Mouse (Mus musculus): ENCODE results near the gene Wdr34. TPM values are rescaled to one million over a fixed set of nuclear protein-coding genes. Genes with fewer than 3 reads are reported as not detected.
A peak's percentile ranks its signal among the peaks of the same experiment; 100 is the strongest.

Gene Wdr34
- polyA plus RNA-seq (2016; fragmentation: Nextera tagmentation; extraction: Ambion mirVana): 13.2 and 15.4 TPM in 2 replicates

DNA sequence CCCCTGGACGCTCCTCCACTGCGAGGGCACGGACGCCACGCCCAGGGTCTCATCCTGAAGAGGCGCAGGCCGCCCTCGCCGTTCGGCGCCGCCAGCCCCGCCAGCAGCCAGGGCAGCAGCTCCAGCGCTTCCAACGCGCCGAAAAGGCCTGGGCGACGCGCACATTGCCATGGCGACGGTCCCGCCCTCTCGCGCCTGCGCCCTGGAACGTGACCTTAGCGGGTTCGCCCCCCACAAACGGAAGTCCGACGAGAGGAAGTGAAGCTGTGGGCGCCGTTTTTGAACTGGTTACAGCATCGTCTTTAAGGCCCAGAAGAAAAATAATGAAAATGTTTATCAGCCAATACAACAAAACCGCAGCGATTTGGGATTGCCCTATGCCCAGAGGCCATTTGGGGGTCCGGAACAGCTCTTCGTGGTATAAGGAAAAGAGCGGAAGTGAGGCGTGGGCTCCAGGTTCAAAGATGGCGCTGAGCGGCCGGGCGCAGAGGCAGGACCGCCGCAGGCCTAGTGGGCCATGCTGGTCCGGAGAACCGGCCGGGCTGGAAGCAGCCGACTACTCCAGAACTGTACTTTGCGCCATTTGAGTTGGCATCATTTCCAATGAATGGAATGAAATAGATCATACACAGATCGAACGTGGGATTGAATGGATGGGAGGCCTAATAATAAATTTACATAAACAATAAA is at the start of gene Wdr34:
Wdr34 (minus strand) TSS at position 183 of the 690 bp plus-strand sequence.
- Histone ChIP-seq H3K9me3 (replicated peaks) (no peaks in the 10 kb centered on the region), H3K27me3 (replicated peaks) (no peaks in the 10 kb centered on the region), H3K4me3 (peak within 1 kb of the TSS; percentile 65), H3K9ac (peak within 1 kb of the TSS; percentile 72), H3K4me2 (peak within 1 kb of the TSS; percentile 76), H3K36me3 (peaks cover 3% of the 10 kb centered on the region; the same call in 1 of the 2 replicates), H3K27ac (peak within 1 kb of the TSS; percentile 86), H3K4me1 (peaks cover 26% of the 10 kb centered on the region)
- under 1% methylated on average over 54 of the region's 54 CpGs for WGBS (ENCODE audit: insufficient replicate concordance)
- peak; percentile 96 for ATAC-seq

DNA sequence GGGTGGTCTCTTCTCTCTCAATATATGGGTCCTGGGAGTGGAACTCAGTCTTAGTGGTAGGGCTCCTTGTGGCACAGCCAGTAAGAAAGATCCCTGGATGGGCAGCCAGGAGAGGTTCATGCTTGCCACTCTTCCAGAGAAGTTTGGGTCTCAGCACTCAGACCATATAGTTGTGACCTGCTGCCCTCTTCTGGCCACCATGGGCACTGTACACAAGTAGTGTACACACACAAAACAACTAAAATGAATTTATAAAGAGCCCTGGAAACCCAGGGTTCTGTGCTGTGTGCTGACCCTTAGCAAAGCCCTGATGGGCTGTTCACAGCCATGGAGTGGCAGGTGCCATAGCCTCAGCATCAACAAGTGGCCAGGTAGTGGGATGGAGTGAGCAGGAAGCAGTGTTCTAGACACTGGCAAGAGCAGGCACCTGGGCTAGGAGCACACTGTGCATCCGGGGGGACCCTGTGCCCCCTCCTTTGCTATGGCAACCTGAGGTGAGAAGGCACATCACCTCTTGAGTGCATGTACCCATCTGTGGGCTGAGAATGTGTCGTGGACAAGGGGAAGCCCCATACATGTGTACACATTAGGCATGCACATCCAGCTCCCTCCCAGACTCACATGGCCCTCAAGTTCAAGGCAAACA is 47.3 kb upstream of the Wdr34 start:
- no peak overlapping the region for H3K9ac ChIP-seq
- no peak overlapping the region for H3K27ac ChIP-seq
- H3K4me2 ChIP-seq: no peak overlapping the region
- H3K4me1 ChIP-seq: peaks cover 48% of the 10 kb centered on the region
- no peaks in the 10 kb centered on the region for H3K27me3 ChIP-seq (replicated peaks)
- no peak for ATAC-seq
- H3K9me3 ChIP-seq (replicated peaks): no peaks in the 10 kb centered on the region
- H3K4me3 ChIP-seq: no peak overlapping the region
- WGBS (ENCODE audit: insufficient replicate concordance): 60% methylated on average over 2 of the region's 2 CpGs
- H3K36me3 ChIP-seq: peaks cover 34% of the 10 kb centered on the region

GRCm38 (mm10) chr2:30094208-30094588 is 45.5 kb upstream of the Wdr34 start:
- Histone ChIP-seq H3K4me1 (peaks cover 37% of the 10 kb centered on the region), H3K36me3 (peaks cover 43% of the 10 kb centered on the region), H3K27me3 (replicated peaks) (no peaks in the 10 kb centered on the region), H3K9ac (peak overlapping the region; percentile 75), H3K4me2 (peak overlapping the region; percentile 90), H3K4me3 (peak overlapping the region; percentile 77), H3K27ac (peak overlapping the region; percentile 76), H3K9me3 (replicated peaks) (no peaks in the 10 kb centered on the region)
- no peak for ATAC-seq
- WGBS (ENCODE audit: insufficient replicate concordance): 2% methylated on average over 13 of the region's 13 CpGs

GRCm38 (mm10) chr2:30093471-30094207 is 45.0 kb upstream of the Wdr34 start, which contains the start of gene Zdhhc12:
TSS of gene Zdhhc12 (minus strand) at chr2:30093648.
- WGBS (ENCODE audit: insufficient replicate concordance): under 1% methylated on average over 44 of the region's 51 CpGs
- peak; percentile 98 for ATAC-seq

DNA sequence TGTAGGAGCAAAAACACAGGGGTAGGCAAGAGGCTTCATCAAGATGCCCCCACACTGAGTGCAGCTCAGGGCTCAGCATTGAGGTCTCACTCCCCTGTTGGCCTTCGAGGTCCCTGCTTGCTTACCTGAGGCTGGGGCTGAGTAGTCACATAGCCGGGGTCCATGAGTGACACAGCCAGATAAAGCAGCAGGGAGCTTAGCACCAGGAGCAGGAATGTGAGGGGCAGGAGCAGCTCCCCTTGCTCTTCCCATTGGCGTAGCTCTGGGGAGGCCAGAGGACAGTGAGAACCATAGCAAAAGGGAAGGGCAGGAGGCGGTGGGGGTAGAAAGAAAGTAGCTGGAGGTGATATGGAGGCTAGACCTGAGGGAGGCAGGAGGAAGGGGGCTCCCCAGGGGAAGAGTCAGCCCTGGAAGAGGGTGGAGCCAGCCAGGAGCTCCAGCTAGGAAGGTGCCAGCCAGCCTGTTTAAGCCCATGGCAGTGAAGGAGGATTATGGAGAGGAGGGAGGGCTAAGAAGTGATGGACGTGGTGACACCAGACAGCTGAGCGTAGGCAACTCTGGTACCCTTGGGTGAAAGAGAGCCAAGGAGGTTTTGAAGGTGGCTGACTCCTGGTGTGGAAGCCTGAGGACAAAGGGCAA is 43.7 kb upstream of the Wdr34 start:
- Histone ChIP-seq H3K4me2 (peak overlapping the region; percentile 90), H3K4me3 (peak overlapping the region; percentile 77), H3K9me3 (replicated peaks) (no peaks in the 10 kb centered on the region), H3K9ac (peak overlapping the region; percentile 87), H3K27me3 (replicated peaks) (no peaks in the 10 kb centered on the region), H3K27ac (peak overlapping the region; percentile 78), H3K4me1 (peaks cover 30% of the 10 kb centered on the region), H3K36me3 (peaks cover 33% of the 10 kb centered on the region)
- 48% methylated on average over 6 of the region's 6 CpGs for WGBS (ENCODE audit: insufficient replicate concordance)
- no peak for ATAC-seq

More at GRCm38 (mm10) chr2:30093471-30094207, 45.0 kb upstream of the Wdr34 start, which contains the start of gene Zdhhc12:
- Histone ChIP-seq H3K4me3 (peak within 1 kb of the TSS; percentile 77), H3K4me2 (peak within 1 kb of the TSS; percentile 90), H3K27ac (peak within 1 kb of the TSS; percentile 78), H3K9ac (peak within 1 kb of the TSS; percentile 87), H3K27me3 (replicated peaks) (no peaks in the 10 kb centered on the region), H3K36me3 (peaks cover 39% of the 10 kb centered on the region), H3K9me3 (replicated peaks) (no peaks in the 10 kb centered on the region), H3K4me1 (peaks cover 31% of the 10 kb centered on the region)

- ATAC-seq: no peak
- Histone ChIP-seq H3K36me3 (peaks cover 34% of the 10 kb centered on the region), H3K4me1 (peaks cover 30% of the 10 kb centered on the region), H3K9ac (no peak overlapping the region), H3K27ac (no peak overlapping the region), H3K4me2 (no peak overlapping the region), H3K27me3 (replicated peaks) (no peaks in the 10 kb centered on the region), H3K4me3 (no peak overlapping the region), H3K9me3 (replicated peaks) (no peaks in the 10 kb centered on the region)
- WGBS (ENCODE audit: insufficient replicate concordance): 94% methylated on average over 12 of the region's 12 CpGs
These were observed 42.8 kb upstream of the Wdr34 start for GRCm38 (mm10) chr2:30091521-30091920.

GRCm38 (mm10) chr2:30087310-30087709 is 38.6 kb upstream of the Wdr34 start:
- Histone ChIP-seq H3K4me1 (peaks cover 18% of the 10 kb centered on the region), H3K4me2 (no peak overlapping the region), H3K9me3 (replicated peaks) (no peaks in the 10 kb centered on the region), H3K36me3 (peaks cover 29% of the 10 kb centered on the region), H3K9ac (no peak overlapping the region), H3K27me3 (replicated peaks) (no peaks in the 10 kb centered on the region), H3K27ac (no peak overlapping the region), H3K4me3 (no peak overlapping the region)
- 72% methylated on average over 4 of the region's 4 CpGs for WGBS (ENCODE audit: insufficient replicate concordance)
- no peak for ATAC-seq

GRCm38 (mm10) chr2:30084632-30085031 is 36.0 kb upstream of the Wdr34 start:
- peaks cover 4% of the 10 kb centered on the region; the same call in 1 of the 2 replicates for H3K36me3 ChIP-seq
- peak overlapping the region; percentile 5; the same call in 1 of the 2 replicates for H3K4me3 ChIP-seq
- ATAC-seq: peak; percentile 30; the same call in 1 of the 2 replicates
- WGBS (ENCODE audit: insufficient replicate concordance): 37% methylated on average over 12 of the region's 12 CpGs
- peaks cover 20% of the 10 kb centered on the region for H3K4me1 ChIP-seq
- 0 out of 2 replicates have a peak, but pooled peaks cover 4% of the 10 kb centered on the region for H3K27me3 ChIP-seq (replicated peaks)
- H3K27ac ChIP-seq: no peak overlapping the region
- H3K4me2 ChIP-seq: peak overlapping the region; percentile 44
- H3K9ac ChIP-seq: no peak overlapping the region
- no peaks in the 10 kb centered on the region for H3K9me3 ChIP-seq (replicated peaks)

DNA sequence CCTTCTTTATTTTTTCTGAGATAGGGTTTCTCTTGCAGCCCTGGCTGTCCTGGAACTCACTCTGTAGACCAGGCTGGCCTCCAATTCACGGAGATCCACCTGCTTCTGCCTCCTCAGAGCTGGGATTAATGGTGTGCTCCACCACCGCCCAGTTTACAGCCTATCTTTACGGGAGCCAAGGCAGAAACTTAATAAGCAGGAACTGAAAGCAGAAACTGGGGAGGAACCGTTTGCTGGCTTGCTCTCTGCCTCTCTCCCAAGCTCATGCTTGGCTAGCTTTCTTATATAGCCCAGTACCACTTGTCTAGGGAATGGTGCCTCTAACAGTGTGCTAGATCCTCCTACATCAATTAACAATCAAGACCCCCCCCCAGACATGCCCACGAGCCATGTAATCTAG is 35.4 kb upstream of the Wdr34 start:
- ATAC-seq: no peak
- H3K4me1 ChIP-seq: peaks cover 25% of the 10 kb centered on the region
- WGBS (ENCODE audit: insufficient replicate concordance): 51% methylated on average over 5 of the region's 5 CpGs
- 0 out of 2 replicates have a peak, but pooled peaks cover 6% of the 10 kb centered on the region for H3K27me3 ChIP-seq (replicated peaks)
- no peak overlapping the region for H3K4me3 ChIP-seq
- peaks cover 3% of the 10 kb centered on the region; the same call in 1 of the 2 replicates for H3K36me3 ChIP-seq
- no peak overlapping the region for H3K9ac ChIP-seq
- H3K9me3 ChIP-seq (replicated peaks): no peaks in the 10 kb centered on the region
- H3K4me2 ChIP-seq: peak overlapping the region; percentile 44
- H3K27ac ChIP-seq: no peak overlapping the region

- no peak for ATAC-seq
- no peak overlapping the region for H3K27ac ChIP-seq
- no peak overlapping the region; the same call in 1 of the 2 replicates for H3K9ac ChIP-seq
- H3K4me3 ChIP-seq: no peak overlapping the region
- H3K27me3 ChIP-seq (replicated peaks): 0 out of 2 replicates have a peak, but pooled peaks cover 6% of the 10 kb centered on the region
- no peak overlapping the region for H3K4me2 ChIP-seq
- peaks cover 48% of the 10 kb centered on the region for H3K4me1 ChIP-seq
- 84% methylated on average over 15 of the region's 15 CpGs for WGBS (ENCODE audit: insufficient replicate concordance)
- H3K36me3 ChIP-seq: no peaks in the 10 kb centered on the region
- no peaks in the 10 kb centered on the region for H3K9me3 ChIP-seq (replicated peaks)
These were observed 31.6 kb upstream of the Wdr34 start for GRCm38 (mm10) chr2:30080181-30080800.

DNA sequence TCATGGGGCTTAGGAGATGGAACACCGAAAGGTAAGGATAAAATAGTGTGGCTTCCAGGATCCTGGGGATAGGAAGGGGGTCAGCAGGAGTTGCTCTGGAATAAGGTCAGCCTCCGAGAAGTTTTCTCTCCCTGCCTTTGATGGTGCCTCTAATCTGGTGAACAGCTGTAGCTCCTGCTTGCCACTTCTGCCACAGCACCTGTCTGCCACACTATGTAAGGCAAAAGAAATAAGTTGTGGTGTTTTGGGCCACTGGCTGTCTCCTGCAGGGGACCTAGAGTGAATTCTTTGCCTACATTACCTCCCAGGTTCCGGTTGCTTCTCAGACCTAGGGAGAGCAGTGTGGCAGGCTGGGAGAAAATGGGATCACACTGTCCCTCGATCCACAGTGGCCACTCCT is 30.1 kb upstream of the Wdr34 start:
- Histone ChIP-seq H3K4me1 (peaks cover 34% of the 10 kb centered on the region), H3K4me3 (peak overlapping the region; percentile 68), H3K36me3 (peaks cover 3% of the 10 kb centered on the region), H3K9me3 (replicated peaks) (no peaks in the 10 kb centered on the region), H3K4me2 (peak overlapping the region; percentile 98), H3K9ac (no peak overlapping the region), H3K27ac (peak overlapping the region; percentile 84), H3K27me3 (replicated peaks) (0 out of 2 replicates have a peak, but pooled peaks cover 6% of the 10 kb centered on the region)
- ATAC-seq: no peak
- 59% methylated on average over 4 of the region's 4 CpGs for WGBS (ENCODE audit: insufficient replicate concordance)
